Mouse (Mus musculus) heart, postnatal 36 days (tissue): Measurements from ENCODE around the gene Kmt2e. TPM values are rescaled to one million over a fixed set of nuclear protein-coding genes. Genes with fewer than 3 reads are reported as not detected.
A peak's percentile ranks its signal among the peaks of the same experiment; 100 is the strongest.
"Not testable (repeated sequence)": the region's sequence is repeated elsewhere in the genome, so short reads cannot be mapped to it uniquely, and the experiment has no call there.

Experiments used
- DNase-seq, 2 experiments: peaks; one replicate each; pipeline ENCODE4 v3.0.0; 2021 to 2022
- intact Hi-C: fragments of 180-260 bp; cut with DNase I; formaldehyde crosslinking; loops from one replicate; pipeline ENCODE4 v1.15.1; 2025
- total RNA-seq, 2 experiments: library from RNA; stranded (reverse); gene quantifications; 2 replicates each; pipeline ENCODE4 v1.2.3; 2021

Gene Kmt2e
- total RNA-seq, 2 experiments from 2014 or later = 50.1 to 51.5 TPM

GRCm38 (mm10) chr5:23431070-23431864 lies 3.0 kb upstream of the Kmt2e start:
- intact Hi-C loops = loop anchor here (5.0 kb wide), 1 partner anchor 186 kb away; no protein-coding TSS in a partner anchor
- DNase-seq = no peak

GRCm38 (mm10) chr5:23431948-23432707 lies 2.1 kb upstream of the Kmt2e start:
- intact Hi-C loops = loop anchor here (1.0 to 5.0 kb wide), 3 partner anchors 13 to 185 kb away; no protein-coding TSS in a partner anchor
- DNase-seq = no peak

- DNase-seq = peak; percentile 98 to 99
- intact Hi-C loops = loop anchor here (1.0 to 5.0 kb wide), 3 partner anchors 14 to 184 kb away; no protein-coding TSS in a partner anchor
Observed at GRCm38 (mm10) chr5:23432708-23433645, 1.3 kb upstream of the Kmt2e start.

GRCm38 (mm10) chr5:23434598-23435481 lies 599 bp downstream of the Kmt2e start:
- intact Hi-C loops = loop anchor here (1.0 to 5.0 kb wide), 2 partner anchors 21 to 182 kb away; no protein-coding TSS in a partner anchor
- DNase-seq = peak; percentile 62 to 82

- DNase-seq = no peak
- intact Hi-C loops = loop anchor here (2.0 kb wide), 1 partner anchor 15 kb away; no protein-coding TSS in a partner anchor
Observed at GRCm38 (mm10) chr5:23435482-23436125, 1.4 kb downstream of the Kmt2e start.

- DNase-seq = no peak
- intact Hi-C loops = loop anchor here (2.0 kb wide), 1 partner anchor 14 kb away; no protein-coding TSS in a partner anchor
Observed at GRCm38 (mm10) chr5:23436735-23437134, 2.5 kb downstream of the Kmt2e start.

GRCm38 (mm10) chr5:23439857-23440256 lies 5.6 kb downstream of the Kmt2e start:
- intact Hi-C loops = no loop called here
- no peak for DNase-seq

- DNase-seq = no peak
- intact Hi-C loops = no loop called here
Observed at GRCm38 (mm10) chr5:23440572-23440971, 6.3 kb downstream of the Kmt2e start.

- intact Hi-C loops = no loop called here
- no peak for DNase-seq
Observed at GRCm38 (mm10) chr5:23441916-23442315, 7.7 kb downstream of the Kmt2e start.

- intact Hi-C loops = no loop called here
- no peak for DNase-seq
Observed at GRCm38 (mm10) chr5:23444411-23444810, 10.2 kb downstream of the Kmt2e start.

- DNase-seq = not testable (repeated sequence)
- intact Hi-C loops = loop anchor here (5.0 kb wide), 1 partner anchor 36 kb away; no protein-coding TSS in a partner anchor
Observed at GRCm38 (mm10) chr5:23453561-23453960, 19.3 kb downstream of the Kmt2e start.

GRCm38 (mm10) chr5:23461688-23462087 lies 27.4 kb downstream of the Kmt2e start:
- intact Hi-C loops = no loop called here
- DNase-seq = no peak

- intact Hi-C loops = no loop called here
- no peak for DNase-seq
Observed at GRCm38 (mm10) chr5:23464247-23464646, 30.0 kb downstream of the Kmt2e start.

GRCm38 (mm10) chr5:23464743-23465142 lies 30.5 kb downstream of the Kmt2e start:
- no peak for DNase-seq
- intact Hi-C loops = loop anchor here (5.0 kb wide), 1 partner anchor 38 kb away; no protein-coding TSS in a partner anchor

- DNase-seq = no peak
- intact Hi-C loops = loop anchor here (5.0 kb wide), 1 partner anchor 36 kb away; no protein-coding TSS in a partner anchor
Observed at GRCm38 (mm10) chr5:23466546-23466945, 32.3 kb downstream of the Kmt2e start.

- intact Hi-C loops = loop anchor here (1.0 kb wide), 1 partner anchor 58 kb away; no protein-coding TSS in a partner anchor
- no peak for DNase-seq
Observed at GRCm38 (mm10) chr5:23473098-23473873, 39.0 kb downstream of the Kmt2e start.

GRCm38 (mm10) chr5:23483811-23484210 lies 49.6 kb downstream of the Kmt2e start:
- intact Hi-C loops = no loop called here
- DNase-seq = no peak

- intact Hi-C loops = loop anchor here (5.0 kb wide), 1 partner anchor 72 kb away; no protein-coding TSS in a partner anchor
- no peak for DNase-seq
Observed at GRCm38 (mm10) chr5:23489231-23489630, 55.0 kb downstream of the Kmt2e start.
